Mouse (Mus musculus) small intestine, adult 2 months (tissue): Measurements from ENCODE around the gene Aff1. TPM values are rescaled to one million over a fixed set of nuclear protein-coding genes. Genes with fewer than 3 reads are reported as not detected.

Experiments
- H3K27ac ChIP-seq: fragments of 200-500 bp; 2 replicates; pipeline ENCODE4 v1.5.1; 2012; ENCODE audit warnings: low read depth, low read length, control low read depth, inconsistent platforms; ENCODE audit not compliant: insufficient read depth
- H3K27me3 ChIP-seq: fragments of 200-500 bp; 2 replicates; pipeline ENCODE4 v1.6.1; 2012; ENCODE audit warnings: mild to moderate bottlenecking, moderate library complexity, low read length, inconsistent platforms; ENCODE audit not compliant: control insufficient read depth, insufficient read depth
- H3K36me3 ChIP-seq: fragments of 200-500 bp; 2 replicates; pipeline ENCODE4 v1.6.1; 2012; ENCODE audit warnings: mild to moderate bottlenecking, low read length, control low read depth, inconsistent platforms; ENCODE audit not compliant: control insufficient read depth, insufficient read depth
- H3K4me1 ChIP-seq: fragments of 200-500 bp; 2 replicates; pipeline ENCODE4 v1.6.1; 2012; ENCODE audit warnings: low read length, inconsistent platforms, mixed read lengths; ENCODE audit not compliant: control insufficient read depth, insufficient read depth, insufficient read length
- H3K4me3 ChIP-seq: fragments of 200-500 bp; 2 replicates; pipeline ENCODE4 v1.5.1; 2012; ENCODE audit warnings: low read depth, mild to moderate bottlenecking, control low read depth, inconsistent platforms, low read length, moderate library complexity
- CTCF ChIP-seq: fragments of 200-500 bp; IDR thresholded peaks from 2 replicates; pipeline ENCODE4 v1.5.1; 2012; ENCODE audit warnings: low read depth, mild to moderate bottlenecking, control low read depth, inconsistent platforms, low read length, moderate library complexity, mixed read lengths; ENCODE audit not compliant: insufficient replicate concordance, insufficient read length; ENCODE audit errors: extremely low read depth
- POLR2A ChIP-seq: fragments of 200-500 bp; IDR thresholded peaks from 2 replicates; pipeline ENCODE4 v1.6.1; 2012; ENCODE audit warnings: low read depth, mild to moderate bottlenecking, control low read depth, inconsistent platforms, low read length, moderate library complexity
- WGBS: fragments of 180-500 bp; shearing (Covaris S2); methylation state at CpG from one replicate; pipeline ENCODE4 v1.1.7; 2018; 5-methylcytosine and 5-hydroxymethylcytosine counted together
- polyA plus RNA-seq: library from polyadenylated mRNA; depleted of rRNA; stranded (reverse); fragments of >200 nt; gene quantifications from 2 replicates; pipeline ENCODE4 v1.2.3, GENCODE M21; 2012

Gene Aff1
- polyA plus RNA-seq, 1 experiment = 16.7 TPM

- peaks cover 33% of the 10 kb centered on the region for H3K36me3 ChIP-seq
- 85% methylated on average over 7 of the region's 7 CpGs for WGBS
- H3K27me3 ChIP-seq = no peaks in the 10 kb centered on the region
- H3K4me3 ChIP-seq = no peak overlapping the region
- no peak overlapping the region for H3K27ac ChIP-seq
- no peaks in the 10 kb centered on the region for H3K4me1 ChIP-seq
- TF ChIP-seq CTCF = no peak
- no peak for TF ChIP-seq POLR2A
These were observed 99.6 kb downstream of the Aff1 start for GRCm38 (mm10) chr5:103791741-103792140.

GRCm38 (mm10) chr5:103795121-103795520 lies 102.9 kb downstream of the Aff1 start:
- H3K4me3 ChIP-seq = no peak overlapping the region
- no peak overlapping the region for H3K27ac ChIP-seq
- 94% methylated on average over 5 of the region's 5 CpGs for WGBS
- no peaks in the 10 kb centered on the region for H3K27me3 ChIP-seq
- H3K36me3 ChIP-seq = peaks cover 20% of the 10 kb centered on the region
- H3K4me1 ChIP-seq = peaks cover 16% of the 10 kb centered on the region; the same call in 1 of the 2 replicates
- TF ChIP-seq POLR2A = no peak
- TF ChIP-seq CTCF = no peak

- Histone ChIP-seq H3K4me1 (peaks cover 16% of the 10 kb centered on the region; the same call in 1 of the 2 replicates), H3K27me3 (no peaks in the 10 kb centered on the region), H3K27ac (no peak overlapping the region), H3K36me3 (peaks cover 20% of the 10 kb centered on the region), H3K4me3 (no peak overlapping the region)
- TF ChIP-seq CTCF (no peak), POLR2A (no peak)
- 90% methylated on average over 3 of the region's 3 CpGs for whole genome bisulfite sequencing
These were observed 103.9 kb downstream of the Aff1 start for GRCm38 (mm10) chr5:103796035-103796434.

- H3K4me1 ChIP-seq = peaks cover 16% of the 10 kb centered on the region; the same call in 1 of the 2 replicates
- H3K36me3 ChIP-seq = peaks cover 11% of the 10 kb centered on the region
- H3K4me3 ChIP-seq = no peak overlapping the region
- H3K27ac ChIP-seq = peak overlapping the region; percentile 87
- TF ChIP-seq POLR2A (no peak), CTCF (no peak)
- no peaks in the 10 kb centered on the region for H3K27me3 ChIP-seq
- 24% methylated on average over 10 of the region's 10 CpGs for WGBS
These were observed 105.6 kb downstream of the Aff1 start for GRCm38 (mm10) chr5:103797774-103798173.

GRCm38 (mm10) chr5:103799438-103799837 lies 107.3 kb downstream of the Aff1 start:
- 30% methylated on average over 3 of the region's 3 CpGs for WGBS
- Histone ChIP-seq H3K4me1 (peaks cover 24% of the 10 kb centered on the region), H3K4me3 (no peak overlapping the region), H3K36me3 (peaks cover 4% of the 10 kb centered on the region; the same call in 1 of the 2 replicates), H3K27ac (peak overlapping the region; percentile 87), H3K27me3 (no peaks in the 10 kb centered on the region)
- TF ChIP-seq CTCF = no peak
- no peak for TF ChIP-seq POLR2A

- H3K4me1 ChIP-seq = peaks cover 24% of the 10 kb centered on the region
- no peak for TF ChIP-seq CTCF
- no peak for TF ChIP-seq POLR2A
- peak overlapping the region; percentile 64 for H3K27ac ChIP-seq
- peaks cover 4% of the 10 kb centered on the region; the same call in 1 of the 2 replicates for H3K36me3 ChIP-seq
- 32% methylated on average over 5 of the region's 5 CpGs for WGBS
- no peak overlapping the region for H3K4me3 ChIP-seq
- no peaks in the 10 kb centered on the region for H3K27me3 ChIP-seq
These were observed 107.8 kb downstream of the Aff1 start for GRCm38 (mm10) chr5:103800009-103800408.

- H3K27me3 ChIP-seq = no peaks in the 10 kb centered on the region
- 48% methylated on average over 5 of the region's 5 CpGs for WGBS
- H3K27ac ChIP-seq = 0 out of 2 replicates have a peak overlapping the region, but pooled peaks have one; percentile 20
- no peaks in the 10 kb centered on the region for H3K36me3 ChIP-seq
- TF ChIP-seq POLR2A (no peak), CTCF (no peak)
- H3K4me1 ChIP-seq = peaks cover 39% of the 10 kb centered on the region
- H3K4me3 ChIP-seq = no peak overlapping the region
These were observed 111.2 kb downstream of the Aff1 start for GRCm38 (mm10) chr5:103803386-103803785.
